Mouse (Mus musculus) forebrain, embryonic 16.5 days (tissue): Measurements from ENCODE around the gene Smap1. TPM values are rescaled to one million over a fixed set of nuclear protein-coding genes. Genes with fewer than 3 reads are reported as not detected.

Experiments used
- ATAC-seq: fragments of 200-750 bp; cut with Nextera tagmentation; 2 replicates; pipeline ENCODE4 v1.8.0; 2017; ENCODE audit warnings: mild to moderate bottlenecking, moderate library complexity
- H3K27ac ChIP-seq: fragments of 300-500 bp; sonication (generic); 2 replicates; pipeline ENCODE4 v1.5.1; 2014; ENCODE audit warnings: low read length, control low read depth
- H3K27me3 ChIP-seq: fragments of 300-500 bp; sonication (generic); replicated peaks from 2 replicates; pipeline ENCODE4 v1.6.1; 2014; ENCODE audit warnings: low read length; ENCODE audit not compliant: control insufficient read depth, insufficient read depth
- H3K36me3 ChIP-seq: fragments of 300-500 bp; sonication (generic); 2 replicates; pipeline ENCODE4 v1.6.1; 2014; ENCODE audit not compliant: control insufficient read depth, insufficient read depth
- H3K4me1 ChIP-seq: fragments of 300-500 bp; sonication (generic); replicated peaks from 2 replicates; pipeline ENCODE4 v1.6.1; 2014; ENCODE audit warnings: low read length; ENCODE audit not compliant: control insufficient read depth, insufficient read depth
- H3K4me2 ChIP-seq: fragments of 300-500 bp; sonication (generic); 2 replicates; pipeline ENCODE4 v1.6.1; 2014; ENCODE audit warnings: mild to moderate bottlenecking, low read length, control low read depth
- H3K4me3 ChIP-seq: fragments of 300-500 bp; sonication (generic); replicated peaks from 2 replicates; pipeline ENCODE4 v1.5.1; 2014; ENCODE audit warnings: mild to moderate bottlenecking, low read length, control low read depth
- H3K9ac ChIP-seq: fragments of 300-500 bp; sonication (generic); replicated peaks from 2 replicates; pipeline ENCODE4 v1.6.1; 2014; ENCODE audit warnings: low read depth, low read length, control low read depth
- H3K9me3 ChIP-seq: fragments of 300-500 bp; sonication (generic); 2 replicates; pipeline ENCODE4 v1.6.1; 2016; ENCODE audit warnings: low read length; ENCODE audit not compliant: control insufficient read depth
- WGBS: fragments of 180-500 bp; shearing (Covaris S2); extraction: QIAGEN DNeasy Blood & Tissue Kit; methylation state at CpG from one replicate; pipeline ENCODE4 v1.1.7; 2014; 5-methylcytosine and 5-hydroxymethylcytosine counted together
- polyA plus RNA-seq: library from polyadenylated mRNA; unstranded; fragments of >200 nt; fragmentation: Nextera tagmentation; extraction: Ambion mirVana; gene quantifications from 2 replicates; pipeline ENCODE4 v1.2.1, GENCODE M21; 2015

The Smap1 gene
- polyA plus RNA-seq, 1 experiment from 2014 or later = 85.7 TPM

GRCm38 (mm10) chr1:23899647-23900020, 22.5 kb downstream of the Smap1 start:
- H3K36me3 ChIP-seq = no peaks in the 10 kb centered on the region
- no peak overlapping the region for H3K9ac ChIP-seq
- no peak overlapping the region for H3K4me2 ChIP-seq
- no peak overlapping the region for H3K4me3 ChIP-seq
- ATAC-seq = no peak
- 90% methylated on average over 5 of the region's 5 CpGs for WGBS
- no peaks in the 10 kb centered on the region for H3K27me3 ChIP-seq
- H3K4me1 ChIP-seq = no peaks in the 10 kb centered on the region
- no peak overlapping the region for H3K27ac ChIP-seq
- no peaks in the 10 kb centered on the region for H3K9me3 ChIP-seq

DNA sequence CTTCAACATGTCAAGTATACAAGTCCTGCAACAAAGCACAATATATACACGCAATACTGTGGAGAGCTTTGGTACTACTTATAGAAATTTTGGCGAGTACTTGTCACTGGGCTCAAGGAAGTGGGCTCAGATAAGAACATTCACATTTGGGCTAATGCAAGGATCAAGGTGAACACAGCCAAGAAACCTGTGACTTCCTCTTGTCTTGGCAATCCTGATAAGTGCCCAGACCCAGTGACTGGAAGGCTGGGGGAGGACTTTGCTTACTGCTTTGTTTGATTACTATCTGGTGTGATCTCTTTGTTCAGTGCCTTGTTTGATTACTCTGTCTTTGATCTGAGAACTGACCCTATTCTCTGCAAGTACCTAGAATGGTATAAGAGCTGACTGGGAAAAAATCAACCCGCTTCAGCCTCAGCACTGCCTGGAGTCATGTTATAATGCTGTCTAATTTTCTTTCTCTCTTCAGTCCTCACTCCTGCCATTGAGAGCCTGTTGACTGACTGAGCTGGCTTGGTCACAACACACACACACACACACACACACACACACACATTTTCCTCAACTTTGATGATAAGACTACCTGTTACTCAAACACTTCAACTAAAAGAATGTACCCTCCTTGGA, 23.0 kb downstream of the Smap1 start:
- no peak overlapping the region for H3K4me3 ChIP-seq
- H3K36me3 ChIP-seq = no peaks in the 10 kb centered on the region
- H3K9me3 ChIP-seq = no peaks in the 10 kb centered on the region
- no peak for ATAC-seq
- H3K4me1 ChIP-seq = no peaks in the 10 kb centered on the region
- no peak overlapping the region for H3K27ac ChIP-seq
- 92% methylated on average over 3 of the region's 3 CpGs for WGBS
- no peaks in the 10 kb centered on the region for H3K27me3 ChIP-seq
- H3K4me2 ChIP-seq = no peak overlapping the region
- H3K9ac ChIP-seq = no peak overlapping the region

DNA sequence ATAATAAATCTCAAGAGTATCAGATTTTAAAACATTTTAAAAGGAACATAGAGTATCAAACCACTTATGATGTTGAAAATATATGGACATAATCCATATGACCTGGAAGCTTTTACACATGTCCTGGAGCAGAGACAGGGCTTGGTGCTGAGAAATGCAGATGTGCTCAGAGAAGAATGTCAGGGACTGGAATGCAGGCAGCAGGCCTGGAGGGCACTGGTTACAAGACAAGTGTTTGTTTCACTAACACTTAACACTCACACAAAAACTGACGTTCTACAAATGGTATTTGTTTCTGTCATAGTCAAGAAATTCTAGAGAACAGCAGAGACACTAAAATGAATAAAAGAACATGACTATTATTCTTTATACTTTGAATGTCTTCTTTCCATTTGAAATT, 30.0 kb downstream of the Smap1 start:
- Histone ChIP-seq H3K9ac (no peak overlapping the region), H3K4me3 (no peak overlapping the region), H3K36me3 (no peaks in the 10 kb centered on the region), H3K27ac (no peak overlapping the region), H3K4me1 (no peaks in the 10 kb centered on the region), H3K4me2 (no peak overlapping the region), H3K9me3 (no peaks in the 10 kb centered on the region), H3K27me3 (no peaks in the 10 kb centered on the region)
- ATAC-seq = no peak
- WGBS = 47% methylated on average over 1 of the region's 1 CpGs

GRCm38 (mm10) chr1:23884914-23885313, 37.2 kb downstream of the Smap1 start:
- Histone ChIP-seq H3K27me3 (no peaks in the 10 kb centered on the region), H3K4me3 (no peak overlapping the region), H3K4me1 (peaks cover 7% of the 10 kb centered on the region), H3K4me2 (no peak overlapping the region), H3K9ac (no peak overlapping the region), H3K9me3 (no peaks in the 10 kb centered on the region), H3K36me3 (no peaks in the 10 kb centered on the region), H3K27ac (peak overlapping the region; percentile 57)
- peak; percentile 77 for ATAC-seq
- WGBS = 24% methylated on average over 7 of the region's 7 CpGs

- no peaks in the 10 kb centered on the region for H3K27me3 ChIP-seq
- no peak overlapping the region for H3K4me3 ChIP-seq
- no peaks in the 10 kb centered on the region for H3K36me3 ChIP-seq
- peaks cover 7% of the 10 kb centered on the region for H3K4me1 ChIP-seq
- H3K9me3 ChIP-seq = no peaks in the 10 kb centered on the region
- 80% methylated on average over 2 of the region's 2 CpGs for WGBS
- H3K9ac ChIP-seq = no peak overlapping the region
- no peak overlapping the region for H3K4me2 ChIP-seq
- H3K27ac ChIP-seq = peak overlapping the region; percentile 57
- ATAC-seq = peak; percentile 85
These were observed 37.9 kb downstream of the Smap1 start for GRCm38 (mm10) chr1:23884087-23884668.

GRCm38 (mm10) chr1:23882681-23883080, 39.4 kb downstream of the Smap1 start:
- Histone ChIP-seq H3K27me3 (no peaks in the 10 kb centered on the region), H3K9ac (no peak overlapping the region), H3K9me3 (no peaks in the 10 kb centered on the region), H3K4me2 (no peak overlapping the region), H3K4me1 (peaks cover 7% of the 10 kb centered on the region), H3K27ac (no peak overlapping the region), H3K4me3 (no peak overlapping the region), H3K36me3 (no peaks in the 10 kb centered on the region)
- ATAC-seq = no peak
- WGBS = 97% methylated on average over 1 of the region's 1 CpGs

DNA sequence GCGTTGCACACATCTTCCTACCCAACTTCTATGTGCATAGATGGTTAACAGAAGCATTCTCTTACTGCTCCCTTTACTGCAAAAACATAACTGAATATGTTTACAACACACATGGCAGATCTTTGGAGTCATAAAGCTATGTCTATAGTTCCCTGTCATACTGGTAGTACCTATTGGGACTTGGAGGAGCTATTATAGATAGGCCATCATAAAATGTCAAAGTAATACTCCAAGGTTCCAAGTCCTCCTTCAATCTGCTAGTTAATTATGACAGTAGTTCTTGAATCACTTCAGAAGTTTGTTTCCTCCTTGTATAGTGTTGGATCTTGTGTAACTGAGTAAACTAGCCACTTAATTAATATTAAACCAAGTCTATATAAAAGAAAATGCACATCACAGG, 49.9 kb downstream of the Smap1 start:
- Histone ChIP-seq H3K27me3 (no peaks in the 10 kb centered on the region), H3K9me3 (no peaks in the 10 kb centered on the region), H3K36me3 (peaks cover 3% of the 10 kb centered on the region; the same call in 1 of the 2 replicates), H3K4me3 (no peak overlapping the region), H3K4me1 (no peaks in the 10 kb centered on the region), H3K9ac (no peak overlapping the region), H3K27ac (no peak overlapping the region), H3K4me2 (no peak overlapping the region)
- ATAC-seq = no peak
- 100% methylated on average over 1 of the region's 1 CpGs for WGBS

GRCm38 (mm10) chr1:23867350-23867862, 54.7 kb downstream of the Smap1 start:
- Histone ChIP-seq H3K9ac (no peak overlapping the region), H3K27ac (no peak overlapping the region), H3K4me3 (no peak overlapping the region), H3K4me2 (no peak overlapping the region), H3K27me3 (no peaks in the 10 kb centered on the region), H3K4me1 (no peaks in the 10 kb centered on the region), H3K36me3 (no peaks in the 10 kb centered on the region), H3K9me3 (no peaks in the 10 kb centered on the region)
- ATAC-seq = no peak
- 39% methylated on average over 2 of the region's 2 CpGs for WGBS

DNA sequence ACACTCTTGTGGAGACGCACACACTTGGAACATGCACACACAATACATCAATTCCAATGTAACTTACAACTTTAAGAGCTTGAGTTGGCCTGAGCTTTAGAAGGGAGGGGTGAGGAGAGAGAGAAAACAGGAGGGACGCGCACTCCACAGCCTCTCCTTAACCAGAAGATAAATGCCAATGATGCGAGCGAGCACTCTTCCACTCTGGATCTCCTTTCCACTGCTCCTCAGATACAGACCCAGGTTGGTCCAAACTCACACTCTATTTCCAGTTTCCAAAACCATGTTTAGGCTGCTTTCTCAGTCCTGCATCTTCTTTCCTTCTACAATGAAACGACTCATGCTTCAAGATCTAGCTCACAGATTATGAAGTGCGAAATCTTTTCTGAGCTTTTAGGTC, 56.6 kb downstream of the Smap1 start:
- H3K36me3 ChIP-seq = no peaks in the 10 kb centered on the region
- no peak overlapping the region for H3K4me3 ChIP-seq
- no peaks in the 10 kb centered on the region for H3K27me3 ChIP-seq
- no peak for ATAC-seq
- 95% methylated on average over 7 of the region's 7 CpGs for WGBS
- no peak overlapping the region for H3K4me2 ChIP-seq
- H3K4me1 ChIP-seq = no peaks in the 10 kb centered on the region
- H3K9ac ChIP-seq = no peak overlapping the region
- H3K9me3 ChIP-seq = no peaks in the 10 kb centered on the region
- no peak overlapping the region for H3K27ac ChIP-seq
